ENCODE assay signal across 22 mouse cellular contexts in the genomic region with DNA sequence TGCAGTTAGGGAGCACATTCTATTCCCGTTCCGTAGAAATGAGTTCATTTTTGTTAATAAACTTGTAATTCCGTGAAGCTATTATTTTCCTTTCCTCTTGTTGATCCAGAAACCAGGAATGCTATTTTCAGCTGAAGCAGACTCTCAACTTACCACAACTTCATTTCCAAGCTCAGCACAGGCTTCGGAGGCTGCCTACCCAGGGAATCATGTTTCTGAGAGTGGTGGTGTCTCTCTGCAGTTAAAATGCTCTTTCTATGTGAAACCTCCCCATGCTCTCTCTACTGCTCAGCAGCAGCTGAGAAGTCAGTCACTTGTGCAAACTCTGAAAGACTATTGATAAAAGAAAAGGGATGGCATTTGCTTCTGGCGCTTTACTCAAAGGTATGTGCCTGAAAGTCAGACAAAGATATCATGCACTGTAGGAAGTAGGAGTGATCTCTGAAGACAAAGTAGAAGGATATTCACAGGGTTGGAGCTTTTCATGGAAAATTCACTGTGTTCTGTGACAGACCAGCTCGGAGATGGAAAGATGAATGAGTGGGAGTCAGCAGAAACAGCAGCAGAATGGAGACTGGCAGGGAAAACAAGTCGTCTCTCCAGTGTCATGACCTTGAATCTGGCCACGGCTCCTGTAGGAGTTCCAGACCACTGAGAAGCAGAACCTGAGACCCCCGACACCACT.
DNase-seq lines count a peak whose midpoint lies in the region; ATAC-seq and TF ChIP-seq lines count a peak whose summit lies in the region.
"Had no signal": no experiment of that assay in that cellular context is flagged by ENCODE, and none has a peak within 500 bp of the region (broad histone marks: within the 10 kb centered on the region; RNA-seq: fewer than 3 reads in every experiment).

No protein-coding gene starts in this region.

- H3K4me2 ChIP-seq in embryonic facial prominence, embryonic 13.5 days = no peak overlapping the region
- H3K4me2 ChIP-seq: embryonic facial prominence, embryonic 12.5 days; forebrain, embryonic 13.5 days; heart, embryonic 12.5 days; hindbrain, embryonic 14.5 days had no signal

- no peak overlapping the region for H3K4me3 ChIP-seq in embryonic facial prominence, embryonic 13.5 days
- H3K4me3 ChIP-seq in embryonic facial prominence, embryonic 10.5 days = no peak overlapping the region
- no peak overlapping the region for H3K4me3 ChIP-seq in left cerebral cortex, adult 2 months
- H3K4me3 ChIP-seq: embryonic facial prominence, embryonic 12.5 days; forebrain, embryonic 13.5 days; gastrocnemius, adult 2 months; heart, embryonic 12.5 days; hindbrain, embryonic 10.5 days had no signal

- H3K27me3 ChIP-seq in embryonic facial prominence, embryonic 13.5 days = no peaks in the 10 kb centered on the region
- H3K27me3 ChIP-seq in embryonic facial prominence, embryonic 10.5 days (replicated peaks; ENCODE audit: low read depth, poor library complexity, severe bottlenecking) = no peaks in the 10 kb centered on the region
- H3K27me3 ChIP-seq: embryonic facial prominence, embryonic 12.5 days; forebrain, embryonic 13.5 days; heart, embryonic 12.5 days had no signal

- WGBS in embryonic facial prominence, embryonic 13.5 days = 67% methylated on average over 9 of the region's 9 CpGs
- 76% methylated on average over 9 of the region's 9 CpGs for WGBS in embryonic facial prominence, embryonic 10.5 days

- TF ChIP-seq CTCF in left cerebral cortex, adult 2 months (IDR thresholded peaks at IDR 0.05) = no peak

- ATAC-seq in embryonic facial prominence, embryonic 13.5 days (ENCODE audit: insufficient number of reproducible peaks, insufficient read depth, low FRiP score, low TSS enrichment, low read depth) = no peak
- ATAC-seq in CD4-positive, CD25-positive, alpha-beta regulatory T cell, adult 4 months = no peak
- ATAC-seq: forebrain, embryonic 13.5 days; forebrain, postnatal 0 days had no signal

- no peak for DNase-seq in embryonic facial prominence, embryonic 10.5 days (ENCODE audit: low spot score)
- no peak for DNase-seq in left cerebral cortex, adult 2 months (ENCODE audit: extremely low spot score in 1 of 2, low spot score in 2 of 2)
- no peak for DNase-seq in left cerebral cortex, adult 11 months (ENCODE audit: low spot score)
- DNase-seq in right cerebral cortex, adult 2 months (ENCODE audit: low spot score in 2 of 2) = peak; percentile 16 to 25
- no peak for DNase-seq in right cerebral cortex, postnatal 4 days
- DNase-seq in telencephalon, adult 2 months (ENCODE audit: low read depth, low spot score) = peak; percentile 64
- DNase-seq: adrenal gland, postnatal 10 days; B cell, adult 2 months; cerebellum, adult 18-20 months; cerebellum, adult 9-11 months; cerebellum, postnatal 36 days; embryo, embryonic 11 days; forebrain, postnatal 0 days; gastrocnemius, adult 2 months; gastrocnemius, postnatal 25 days had no signal

- H3K4me1 ChIP-seq in embryonic facial prominence, embryonic 13.5 days = no peaks in the 10 kb centered on the region
- H3K4me1 ChIP-seq in embryonic facial prominence, embryonic 10.5 days = no peaks in the 10 kb centered on the region
- H3K4me1 ChIP-seq: embryonic facial prominence, embryonic 12.5 days; forebrain, embryonic 13.5 days; heart, embryonic 12.5 days; hindbrain, embryonic 10.5 days had no signal

- H3K9me3 ChIP-seq in embryonic facial prominence, embryonic 13.5 days = no peaks in the 10 kb centered on the region
- H3K9me3 ChIP-seq in embryonic facial prominence, embryonic 10.5 days = no peaks in the 10 kb centered on the region
- H3K9me3 ChIP-seq: embryonic facial prominence, embryonic 12.5 days; forebrain, embryonic 13.5 days; heart, embryonic 12.5 days; hindbrain, embryonic 10.5 days had no signal

- H3K9ac ChIP-seq in embryonic facial prominence, embryonic 13.5 days = no peak overlapping the region
- H3K9ac ChIP-seq: embryonic facial prominence, embryonic 12.5 days; forebrain, embryonic 13.5 days; forebrain, postnatal 0 days; heart, embryonic 12.5 days; hindbrain, embryonic 14.5 days had no signal

- H3K36me3 ChIP-seq in embryonic facial prominence, embryonic 13.5 days = no peaks in the 10 kb centered on the region
- no peaks in the 10 kb centered on the region for H3K36me3 ChIP-seq in embryonic facial prominence, embryonic 10.5 days (replicated peaks)
- H3K36me3 ChIP-seq: embryonic facial prominence, embryonic 12.5 days; heart, embryonic 12.5 days; hindbrain, embryonic 10.5 days had no signal

- intact Hi-C loops in left cerebral cortex, adult 2 months (cut with DNase I) = loop anchor here (2.0 to 5.0 kb wide), 3 partner anchors 24 to 590 kb away; no protein-coding TSS in a partner anchor

- peak overlapping the region; percentile 16; the same call in 1 of the 2 replicates for H3K27ac ChIP-seq in embryonic facial prominence, embryonic 13.5 days
- H3K27ac ChIP-seq in embryonic facial prominence, embryonic 10.5 days (replicated peaks) = no peak overlapping the region
- peak overlapping the region; percentile 79 for H3K27ac ChIP-seq in left cerebral cortex, adult 2 months
- H3K27ac ChIP-seq: embryonic facial prominence, embryonic 12.5 days; forebrain, embryonic 13.5 days; gastrocnemius, adult 2 months; hindbrain, embryonic 10.5 days; hindbrain, embryonic 14.5 days had no signal

Comparison
In these comparisons a context has a peak if more than half of its experiments do, and no peak if none do; other contexts are left out.
1. DNase-seq: peak in right cerebral cortex, adult 2 months (2 of 2) and telencephalon, adult 2 months (single experiment); none in embryonic facial prominence, embryonic 10.5 days (single experiment), left cerebral cortex, adult 2 months (0 of 2), left cerebral cortex, adult 11 months (single experiment) and right cerebral cortex, postnatal 4 days (single experiment).